Mouse (Mus musculus) erythroblast, embryonic 14.5 days (primary cell): ENCODE data around the gene Xkr8.
"Not testable (repeated sequence)": the region's sequence is repeated elsewhere in the genome, so short reads cannot be mapped to it uniquely, and the experiment has no call there.

Source experiments
- GATA1 ChIP-seq: IDR thresholded peaks from 2 replicates; pipeline ENCODE4 v1.6.1; 2012; ENCODE audit warnings: low read length, inconsistent platforms, mixed read lengths
- TAL1 ChIP-seq: IDR thresholded peaks from 3 replicates; pipeline ENCODE4 v1.6.1; 2012; ENCODE audit warnings: low read length, inconsistent platforms, mixed read lengths

DNA sequence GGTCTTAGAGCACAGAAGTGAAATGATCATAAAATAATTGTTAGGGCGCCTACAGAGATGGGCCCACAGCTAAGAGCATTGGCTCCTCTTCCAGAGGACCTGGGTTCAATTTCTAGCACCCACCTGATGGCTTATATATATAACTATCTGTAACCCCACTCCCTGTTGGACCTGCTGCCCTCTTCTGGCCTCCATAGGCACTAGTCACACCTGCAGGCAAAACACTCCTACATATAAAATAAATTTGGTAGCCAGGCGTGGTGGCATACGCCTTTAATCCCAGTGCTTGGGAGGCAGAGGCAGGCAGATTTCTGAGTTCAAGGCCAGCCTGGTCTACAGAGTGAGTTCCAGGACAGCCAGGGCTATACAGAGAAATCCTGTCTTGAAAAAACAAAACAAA, 30.8 kb upstream of the Xkr8 start:
- TF ChIP-seq TAL1, GATA1: not testable (repeated sequence)
